Mouse (Mus musculus): ENCODE measurements around the gene Srxn1.

The Srxn1 gene

DNA sequence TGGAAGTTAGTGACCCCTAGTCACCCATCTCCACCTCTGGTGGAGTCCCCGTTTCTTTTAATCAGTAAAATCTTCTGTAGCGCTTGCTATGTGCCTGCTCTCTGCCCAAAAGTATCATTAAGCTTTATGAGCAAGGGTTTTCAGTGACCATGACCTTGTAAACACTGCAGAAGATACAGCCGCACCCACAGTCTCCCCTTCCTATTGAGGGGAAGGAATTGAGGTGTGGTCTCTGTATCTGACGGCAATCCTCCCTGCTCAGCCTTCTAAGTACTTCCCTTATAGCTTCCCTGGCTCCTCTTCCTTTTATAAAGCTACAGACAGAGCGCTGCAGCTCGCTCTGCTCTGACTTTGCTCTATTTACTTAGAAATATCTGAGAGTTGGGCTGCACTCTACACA, 51.2 kb downstream of the Srxn1 start:
- DNase-seq (ENCODE audit: low spot score in 2 of 2): no peak

DNA sequence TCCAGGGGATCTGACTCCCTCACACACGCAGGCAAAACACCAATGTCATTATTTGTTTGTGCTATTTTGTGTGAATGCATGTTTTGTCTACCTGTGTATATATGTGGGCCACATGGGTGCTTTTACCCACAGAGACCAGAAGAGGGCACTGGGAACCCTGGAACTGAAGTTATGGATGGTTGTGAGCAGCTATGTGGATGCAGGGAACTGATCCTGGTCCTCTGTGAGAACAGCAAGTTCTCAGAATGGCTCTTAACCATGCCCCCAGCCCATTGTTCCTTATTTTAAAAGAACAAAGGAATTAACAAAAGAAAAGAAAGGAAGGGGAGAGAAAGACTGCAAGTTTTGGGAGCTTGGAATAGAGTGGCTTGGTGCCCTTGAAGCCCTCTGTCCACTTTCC, 54.2 kb downstream of the Srxn1 start:
- no peak for DNase-seq (ENCODE audit: low spot score in 2 of 2)

Measured in heart, adult 9 months (tissue).